22 mouse cellular contexts compared by ENCODE assay signal in the genomic region with DNA sequence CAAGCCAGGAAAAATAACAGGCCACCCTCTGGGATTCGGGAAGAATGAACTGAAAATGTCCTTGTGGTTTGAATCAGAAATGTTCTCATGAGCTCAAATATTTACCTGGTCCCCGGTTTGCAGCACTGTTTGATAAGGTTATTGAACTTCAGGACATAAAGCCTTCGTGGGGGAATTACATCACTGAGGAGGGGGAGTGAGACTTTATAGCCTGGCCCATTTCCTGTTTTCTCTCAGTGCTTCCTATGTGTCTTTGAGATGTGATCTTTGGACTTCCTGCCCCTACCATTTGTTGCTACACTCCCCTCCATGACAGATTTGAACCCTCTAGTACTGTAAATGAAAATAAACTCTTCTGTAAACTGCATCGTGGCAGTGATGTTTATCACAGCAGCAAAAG. TPM values are rescaled to one million over a fixed set of nuclear protein-coding genes. Genes with fewer than 3 reads are reported as not detected.
DNase-seq lines count a peak whose midpoint lies in the region; ATAC-seq and TF ChIP-seq lines count a peak whose summit lies in the region.
"Had no signal": no experiment of that assay in that cellular context is flagged by ENCODE, and none has a peak within 500 bp of the region (broad histone marks: within the 10 kb centered on the region; RNA-seq: fewer than 3 reads in every experiment).

No protein-coding gene starts in this region.

- 80% methylated on average over 4 of the region's 4 CpGs for WGBS in midbrain, embryonic 11.5 days
- 83% methylated on average over 4 of the region's 4 CpGs for WGBS in midbrain, postnatal 0 days
- 34% methylated on average over 4 of the region's 4 CpGs for WGBS in lung, postnatal 0 days

- TF ChIP-seq CTCF in midbrain, postnatal 0 days (IDR thresholded peaks at IDR 0.05) = no peak
- no peak for TF ChIP-seq CTCF in lung, postnatal 0 days (IDR thresholded peaks at IDR 0.05)

- no peaks in the 10 kb centered on the region for H3K4me1 ChIP-seq in midbrain, embryonic 11.5 days (ENCODE audit: control insufficient read depth, insufficient read depth, low read length)
- H3K4me1 ChIP-seq in midbrain, postnatal 0 days (ENCODE audit: insufficient read depth, low read length) = no peaks in the 10 kb centered on the region
- no peaks in the 10 kb centered on the region for H3K4me1 ChIP-seq in lung, postnatal 0 days (ENCODE audit: insufficient read depth, low read depth, low read length)
- H3K4me1 ChIP-seq: embryonic facial prominence, embryonic 13.5 days; forebrain, embryonic 12.5 days; heart, embryonic 13.5 days; hindbrain, embryonic 13.5 days had no signal

- DNase-seq in CD4-positive, CD25-positive, alpha-beta regulatory T cell, adult 2 months (ENCODE audit: low read depth, low spot score) = peak; percentile 21
- DNase-seq in midbrain, embryonic 11.5 days (ENCODE audit: low spot score, missing footprints) = peak; percentile 33
- no peak for DNase-seq in midbrain, postnatal 0 days (ENCODE audit: low spot score)
- DNase-seq in right cerebral cortex, postnatal 25 days = no peak
- no peak for DNase-seq in lung, postnatal 0 days (ENCODE audit: low spot score)
- DNase-seq: adrenal gland, postnatal 10 days; B cell, adult 2 months; cerebellum, adult 11 months; cerebellum, adult 8-10 months; cerebellum, postnatal 14 days; gastrocnemius, postnatal 10 days; heart, postnatal 4 days had no signal

- no peak overlapping the region for H3K4me2 ChIP-seq in midbrain, embryonic 11.5 days
- no peak overlapping the region for H3K4me2 ChIP-seq in midbrain, postnatal 0 days (ENCODE audit: low read depth, low read length, poor library complexity, severe bottlenecking)
- H3K4me2 ChIP-seq in lung, postnatal 0 days (replicated peaks; ENCODE audit: low read depth, low read length) = no peak overlapping the region
- H3K4me2 ChIP-seq: embryonic facial prominence, embryonic 13.5 days; forebrain, embryonic 12.5 days; heart, embryonic 13.5 days; hindbrain, embryonic 13.5 days had no signal

- no peak for ATAC-seq in CD4-positive, CD25-positive, alpha-beta regulatory T cell, adult 4 months
- ATAC-seq in midbrain, embryonic 11.5 days (ENCODE audit: low FRiP score) = no peak
- ATAC-seq in midbrain, postnatal 0 days (ENCODE audit: low FRiP score) = no peak
- ATAC-seq in inflammation-experienced regulatory T-cells, adult 6 months = peak; percentile 32
- no peak for ATAC-seq in lung, postnatal 0 days
- ATAC-seq: forebrain, embryonic 16.5 days; hindbrain, postnatal 0 days had no signal

- H3K27ac ChIP-seq in midbrain, embryonic 11.5 days (ENCODE audit: low read depth, low read length) = no peak overlapping the region
- no peak overlapping the region for H3K27ac ChIP-seq in midbrain, postnatal 0 days (ENCODE audit: low read depth, low read length)
- H3K27ac ChIP-seq in lung, postnatal 0 days (ENCODE audit: low read length) = no peak overlapping the region
- H3K27ac ChIP-seq: embryonic facial prominence, embryonic 13.5 days; forebrain, embryonic 12.5 days; heart, embryonic 13.5 days; hindbrain, embryonic 13.5 days; hindbrain, postnatal 0 days had no signal

- no peaks in the 10 kb centered on the region for H3K27me3 ChIP-seq in midbrain, embryonic 11.5 days (ENCODE audit: control insufficient read depth, insufficient read depth, low read length)
- H3K27me3 ChIP-seq in midbrain, postnatal 0 days (ENCODE audit: insufficient read depth, low read length) = no peaks in the 10 kb centered on the region
- H3K27me3 ChIP-seq in lung, postnatal 0 days (replicated peaks; ENCODE audit: insufficient read depth, low read length) = no peaks in the 10 kb centered on the region
- H3K27me3 ChIP-seq: embryonic facial prominence, embryonic 13.5 days; forebrain, embryonic 12.5 days; heart, embryonic 13.5 days; hindbrain, embryonic 13.5 days had no signal

- H3K9me3 ChIP-seq in midbrain, embryonic 11.5 days (ENCODE audit: control insufficient read depth, low read length) = no peaks in the 10 kb centered on the region
- H3K9me3 ChIP-seq in midbrain, postnatal 0 days (ENCODE audit: low read length) = no peaks in the 10 kb centered on the region
- H3K9me3 ChIP-seq in lung, postnatal 0 days (ENCODE audit: low read length) = no peaks in the 10 kb centered on the region
- H3K9me3 ChIP-seq: embryonic facial prominence, embryonic 13.5 days; forebrain, embryonic 12.5 days; heart, embryonic 13.5 days; hindbrain, embryonic 13.5 days had no signal

- no peak for TF ChIP-seq EP300 in lung, postnatal 0 days (IDR thresholded peaks at IDR 0.05)

- H3K36me3 ChIP-seq in midbrain, embryonic 11.5 days (ENCODE audit: control insufficient read depth, insufficient read depth, low read length) = no peaks in the 10 kb centered on the region
- H3K36me3 ChIP-seq in midbrain, postnatal 0 days (ENCODE audit: insufficient read depth, low read length) = peaks cover 39% of the 10 kb centered on the region
- H3K36me3 ChIP-seq in lung, postnatal 0 days (ENCODE audit: insufficient read depth, low read length) = no peaks in the 10 kb centered on the region
- H3K36me3 ChIP-seq: embryonic facial prominence, embryonic 13.5 days; forebrain, embryonic 12.5 days; heart, embryonic 13.5 days had no signal

- no peak overlapping the region for H3K9ac ChIP-seq in midbrain, embryonic 11.5 days (ENCODE audit: low read length)
- no peak overlapping the region for H3K9ac ChIP-seq in midbrain, postnatal 0 days (replicated peaks; ENCODE audit: low read length, poor library complexity, severe bottlenecking)
- no peak overlapping the region for H3K9ac ChIP-seq in lung, postnatal 0 days (replicated peaks; ENCODE audit: low read depth)
- H3K9ac ChIP-seq: embryonic facial prominence, embryonic 13.5 days; forebrain, embryonic 12.5 days; heart, embryonic 13.5 days; hindbrain, embryonic 13.5 days had no signal

- no peak overlapping the region for H3K4me3 ChIP-seq in midbrain, embryonic 11.5 days (ENCODE audit: low read depth, low read length)
- H3K4me3 ChIP-seq in midbrain, postnatal 0 days (ENCODE audit: low read depth, low read length) = no peak overlapping the region
- H3K4me3 ChIP-seq in lung, postnatal 0 days (ENCODE audit: low read depth, low read length) = no peak overlapping the region
- H3K4me3 ChIP-seq: embryonic facial prominence, embryonic 13.5 days; forebrain, embryonic 12.5 days; heart, embryonic 13.5 days; hindbrain, embryonic 13.5 days had no signal

RNA-seq across cellular contexts. Expression of a gene that starts 29.8 kb away (rescaled TPM):
- polyA plus RNA-seq in CD4-positive, CD25-positive, alpha-beta regulatory T cell, adult 4 months (2017; shearing (Covaris generic)) = under 1 TPM; 0.06 to 0.22 TPM
- polyA plus RNA-seq in midbrain, embryonic 11.5 days (2014; fragmentation: Nextera tagmentation; extraction: Ambion mirVana) = 1.2 and 1.7 TPM in 2 replicates
- total RNA-seq in midbrain, postnatal 0 days (2014; rRNA removed) = 97.6 and 108 TPM in 2 replicates
- polyA plus RNA-seq in midbrain, postnatal 0 days (2015; fragmentation: Nextera tagmentation; extraction: Ambion mirVana) = 9.2 and 13.3 TPM in 2 replicates
- under 1 TPM in 1 of 3 experiments, not detected in 2; 0.24 TPM for polyA plus RNA-seq in inflammation-experienced regulatory T-cells, adult 6 months (2017; shearing (Covaris generic))
- 0.02 and 0.08 TPM in 2 replicates for polyA plus RNA-seq in lung, postnatal 0 days (2015; fragmentation: Nextera tagmentation; extraction: Ambion mirVana)
- total RNA-seq: common myeloid progenitor, adult 5-6 weeks had no signal
- polyA plus RNA-seq: heart, postnatal 0 days had no signal

Comparison
In these comparisons a context has a peak if more than half of its experiments do, and no peak if none do; other contexts are left out.
1. DNase-seq: peak in CD4-positive, CD25-positive, alpha-beta regulatory T cell, adult 2 months (single experiment) and midbrain, embryonic 11.5 days (single experiment); none in midbrain, postnatal 0 days (single experiment), right cerebral cortex, postnatal 25 days (single experiment) and lung, postnatal 0 days (single experiment).